Mouse (Mus musculus) left cerebral cortex, postnatal 4 days (tissue): ENCODE data around the gene Jade1. TPM values are rescaled to one million over a fixed set of nuclear protein-coding genes. Genes with fewer than 3 reads are reported as not detected.

Experiments
- DNase-seq: peaks from one replicate; pipeline ENCODE4 v3.0.0-alpha.2; 2022
- intact Hi-C: fragments of 180-260 bp; cut with DNase I; formaldehyde crosslinking; loops from one replicate; pipeline ENCODE4 v1.15.1; 2025
- total RNA-seq, 2 experiments: library from RNA; stranded (reverse); gene quantifications; 2 replicates each; pipeline ENCODE4 v1.2.3; 2021

Jade1 gene
- total RNA-seq, 2 experiments from 2014 or later: 29.0 to 29.4 TPM

GRCm38 (mm10) chr3:41547289-41547688 is 8.2 kb upstream of the Jade1 start:
- DNase-seq: no peak
- intact Hi-C loops: no loop called here

- DNase-seq: no peak
- intact Hi-C loops: no loop called here
Measured at GRCm38 (mm10) chr3:41548238-41548637, 7.3 kb upstream of the Jade1 start.

- DNase-seq: no peak
- intact Hi-C loops: no loop called here
Measured at GRCm38 (mm10) chr3:41551671-41552070, 3.9 kb upstream of the Jade1 start.

GRCm38 (mm10) chr3:41552777-41553548 is 2.6 kb upstream of the Jade1 start:
- DNase-seq: no peak
- intact Hi-C loops: no loop called here

- no peak for DNase-seq
- intact Hi-C loops: no loop called here
Measured at GRCm38 (mm10) chr3:41553681-41554080, 1.9 kb upstream of the Jade1 start.

GRCm38 (mm10) chr3:41554480-41555475 is 753 bp upstream of the Jade1 start:
- no peak for DNase-seq
- intact Hi-C loops: no loop called here

- DNase-seq: no peak
- intact Hi-C loops: no loop called here
Measured at GRCm38 (mm10) chr3:41556451-41557266, 1.1 kb downstream of the Jade1 start.

GRCm38 (mm10) chr3:41557267-41557995 is 1.9 kb downstream of the Jade1 start:
- DNase-seq: no peak
- intact Hi-C loops: no loop called here

- DNase-seq: no peak
- intact Hi-C loops: loop anchor here (10.0 kb wide), 3 partner anchors 136 to 486 kb away; no protein-coding TSS in a partner anchor
Measured at GRCm38 (mm10) chr3:41560489-41560888, 5.0 kb downstream of the Jade1 start.

- no peak for DNase-seq
- intact Hi-C loops: loop anchor here (10.0 kb wide), 3 partner anchors 137 to 487 kb away; no protein-coding TSS in a partner anchor
Measured at GRCm38 (mm10) chr3:41561787-41562186, 6.3 kb downstream of the Jade1 start.

GRCm38 (mm10) chr3:41563211-41563931 is 7.8 kb downstream of the Jade1 start:
- intact Hi-C loops: loop anchor here (10.0 kb wide), 3 partner anchors 139 to 489 kb away; no protein-coding TSS in a partner anchor
- peak; percentile 83 for DNase-seq

- no peak for DNase-seq
- intact Hi-C loops: loop anchor here (10.0 kb wide), 3 partner anchors 139 to 489 kb away; no protein-coding TSS in a partner anchor
Measured at GRCm38 (mm10) chr3:41563997-41564396, 8.5 kb downstream of the Jade1 start.

- intact Hi-C loops: loop anchor here (5.0 to 10.0 kb wide), 4 partner anchors 140 to 490 kb away; no protein-coding TSS in a partner anchor
- DNase-seq: peak; percentile 59
Measured at GRCm38 (mm10) chr3:41564471-41565213, 9.1 kb downstream of the Jade1 start.

GRCm38 (mm10) chr3:41565410-41565823 is 9.9 kb downstream of the Jade1 start:
- intact Hi-C loops: loop anchor here (5.0 to 10.0 kb wide), 4 partner anchors 141 to 491 kb away; no protein-coding TSS in a partner anchor
- DNase-seq: peak; percentile 80

- DNase-seq: peak; percentile 85
Measured at GRCm38 (mm10) chr3:41565955-41566354, 10.4 kb downstream of the Jade1 start.

GRCm38 (mm10) chr3:41569943-41570342 is 14.4 kb downstream of the Jade1 start:
- intact Hi-C loops: loop anchor here (5.0 to 10.0 kb wide), 4 partner anchors 145 to 495 kb away; no protein-coding TSS in a partner anchor
- DNase-seq: no peak

More at GRCm38 (mm10) chr3:41565955-41566354, 10.4 kb downstream of the Jade1 start:
- intact Hi-C loops: loop anchor here (5.0 to 10.0 kb wide), 4 partner anchors 141 to 491 kb away; no protein-coding TSS in a partner anchor

- no peak for DNase-seq
- intact Hi-C loops: no loop called here
Measured at GRCm38 (mm10) chr3:41572131-41572530, 16.6 kb downstream of the Jade1 start.

- no peak for DNase-seq
- intact Hi-C loops: no loop called here
Measured at GRCm38 (mm10) chr3:41572968-41573367, 17.4 kb downstream of the Jade1 start.
